Mouse (Mus musculus) gastrocnemius, adult 2 months (tissue): Measurements from ENCODE around the gene Polr1b. TPM values are rescaled to one million over a fixed set of nuclear protein-coding genes. Genes with fewer than 3 reads are reported as not detected.

Experiments
- DNase-seq: peaks from one replicate; pipeline ENCODE4 v3.0.0; 2022
- H3K27ac ChIP-seq: fragments of 200-600 bp; 2 replicates; pipeline ENCODE4 v1.8.1; 2022; ENCODE audit warnings: mild to moderate bottlenecking
- H3K4me3 ChIP-seq: fragments of 200-600 bp; 2 replicates; pipeline ENCODE4 v1.8.1; 2022; ENCODE audit warnings: mild to moderate bottlenecking, moderate library complexity
- CTCF ChIP-seq: fragments of 200-600 bp; IDR thresholded peaks from 2 replicates; pipeline ENCODE4 v1.8.1; 2022; ENCODE audit warnings: antibody characterized with exemption, mild to moderate bottlenecking, moderate library complexity
- intact Hi-C: fragments of 180-260 bp; cut with DNase I; formaldehyde crosslinking; loops from one replicate; pipeline ENCODE4 v1.15.1; 2025
- long read RNA-seq, 2 experiments: library from polyadenylated mRNA; stranded (forward); transcript quantifications; one replicate each; pipeline ENCODE4 v2.0.0; 2021
- total RNA-seq, 2 experiments: library from RNA; stranded (reverse); gene quantifications; 2 replicates each; pipeline ENCODE4 v1.2.3; 2021

Polr1b gene
- total RNA-seq, result 10 to 100 TPM; 11.6 to 13.2 TPM
- long read RNA-seq, experiment 1, transcript Polr1b-202 (15 exons, 3,998 nt), result major isoform, 16 of 21 reads
- long read RNA-seq, experiment 1, partial matches to known transcripts, result 4 of 21 reads
- long read RNA-seq, experiment 1, other reads (novel, unspliced or antisense), result 1 of 21 reads
- long read RNA-seq, experiment 2, transcript Polr1b-202 (15 exons, 3,998 nt), result major isoform, 26 of 30 reads
- long read RNA-seq, experiment 2, partial matches to known transcripts, result 0 of 30 reads
- long read RNA-seq, experiment 2, other reads (novel, unspliced or antisense), result 4 of 30 reads

DNA sequence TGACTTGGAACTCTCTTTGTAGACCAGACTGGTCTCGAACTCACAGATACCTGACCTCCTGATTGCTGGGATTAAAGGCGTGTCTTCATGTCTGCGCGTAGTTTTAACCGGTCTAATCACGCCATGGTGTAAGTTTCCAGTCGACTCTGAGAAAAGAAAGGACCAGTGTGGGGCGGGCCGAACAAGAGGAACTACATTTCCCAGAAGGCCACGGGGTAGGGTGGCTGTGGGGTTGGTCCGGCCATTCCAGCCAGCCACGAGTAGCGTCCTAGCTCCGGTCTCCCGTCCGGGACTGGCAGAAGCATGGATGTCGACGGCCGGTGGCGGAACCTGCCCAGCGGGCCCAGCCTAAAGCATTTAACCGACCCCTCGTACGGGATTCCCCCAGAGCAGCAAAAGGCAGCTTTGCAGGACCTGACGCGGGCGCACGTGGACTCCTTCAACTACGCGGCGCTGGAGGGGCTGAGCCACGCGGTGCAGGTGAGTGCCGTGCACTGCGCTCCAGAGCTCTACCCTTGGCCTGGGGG is at the start of gene Polr1b:
TSS of gene Polr1b (plus strand) at position 212 of the 527 bp plus-strand sequence.
- Histone ChIP-seq H3K27ac (peak within 1 kb of the TSS; percentile 91), H3K4me3 (peak within 1 kb of the TSS; percentile 91)
- TF ChIP-seq CTCF, result 0 out of 2 replicates have a peak, but pooled peaks have one; percentile 2
- peak; percentile 94 for DNase-seq
- intact Hi-C loops, result loop anchor here (2.0 to 10.0 kb wide), 2 partner anchors 28 to 1074 kb away; partner anchors contain the start of genes Chchd5 and Snrpb

DNA sequence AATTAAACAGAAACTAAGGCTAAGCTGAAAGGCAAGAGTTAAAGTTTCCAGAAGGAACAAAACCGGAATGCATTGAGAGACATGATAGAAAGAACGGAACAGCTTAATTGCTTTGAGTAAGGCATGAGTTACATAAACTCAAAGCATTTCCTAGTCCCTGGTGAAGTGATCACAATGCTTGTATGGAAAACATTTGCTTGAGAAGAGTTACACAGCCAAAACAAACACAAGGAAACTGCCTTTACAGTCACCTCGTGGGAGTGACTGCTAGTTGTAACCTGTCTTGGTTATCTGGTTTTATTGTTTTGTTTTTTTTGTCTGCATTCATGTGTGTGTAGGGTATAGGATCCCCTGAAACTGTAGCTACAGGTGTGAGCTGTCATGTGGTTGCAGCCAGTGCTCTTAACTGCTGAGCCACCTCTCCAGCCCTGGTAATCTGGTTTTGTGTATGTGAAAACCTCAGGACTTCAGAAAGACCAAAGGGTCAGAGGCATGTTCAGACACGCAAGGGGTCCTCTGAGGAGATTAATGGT is 48.3 kb upstream of the Polr1b start:
- no peak for DNase-seq
- no peak overlapping the region for H3K27ac ChIP-seq
- no peak overlapping the region for H3K4me3 ChIP-seq
- TF ChIP-seq CTCF, result no peak
- intact Hi-C loops, result no loop called here

DNA sequence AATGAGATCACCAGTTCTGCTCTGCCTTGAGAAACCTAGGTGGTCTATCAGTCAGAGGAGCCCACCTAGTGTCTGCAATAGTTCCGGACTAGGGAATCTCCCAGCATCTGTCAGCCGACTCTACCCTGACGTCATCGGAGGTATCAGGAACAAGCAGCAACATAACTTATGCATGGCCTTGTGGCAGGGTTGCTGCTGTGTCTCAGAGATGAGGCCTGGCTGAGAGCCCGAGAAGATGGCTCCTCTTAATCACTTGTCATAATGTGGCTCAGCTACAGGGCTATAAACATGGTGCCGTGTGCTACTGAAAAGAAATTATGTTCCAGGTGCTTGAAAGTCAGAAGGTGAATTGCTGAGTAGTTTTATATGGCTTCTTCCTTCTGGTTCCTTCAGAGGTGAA is 45.1 kb upstream of the Polr1b start:
- Histone ChIP-seq H3K4me3 (no peak overlapping the region), H3K27ac (no peak overlapping the region)
- DNase-seq, result no peak
- TF ChIP-seq CTCF, result no peak
- intact Hi-C loops, result no loop called here

DNA sequence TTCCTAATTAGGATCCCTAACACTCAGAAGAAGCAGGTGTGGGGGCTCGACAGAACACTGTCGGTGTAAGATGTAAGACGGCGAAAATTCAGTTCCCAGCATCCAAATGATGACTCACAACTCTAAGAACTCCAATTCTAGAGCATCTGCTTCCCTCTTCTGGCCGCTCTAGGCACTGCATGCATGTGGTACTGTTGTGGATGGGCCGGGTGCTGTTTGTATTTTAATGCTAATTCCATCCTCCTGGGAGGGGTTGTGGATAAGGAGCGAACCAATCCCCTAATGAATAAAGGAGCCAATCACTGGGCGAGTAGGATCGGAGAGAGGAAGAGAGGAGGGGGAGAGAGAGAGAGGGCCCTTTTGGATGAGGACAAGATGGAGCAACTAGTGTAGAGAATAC is 44.2 kb upstream of the Polr1b start:
- no peak for DNase-seq
- TF ChIP-seq CTCF, result peak; percentile 60
- H3K27ac ChIP-seq, result no peak overlapping the region
- H3K4me3 ChIP-seq, result no peak overlapping the region
- intact Hi-C loops, result no loop called here

DNA sequence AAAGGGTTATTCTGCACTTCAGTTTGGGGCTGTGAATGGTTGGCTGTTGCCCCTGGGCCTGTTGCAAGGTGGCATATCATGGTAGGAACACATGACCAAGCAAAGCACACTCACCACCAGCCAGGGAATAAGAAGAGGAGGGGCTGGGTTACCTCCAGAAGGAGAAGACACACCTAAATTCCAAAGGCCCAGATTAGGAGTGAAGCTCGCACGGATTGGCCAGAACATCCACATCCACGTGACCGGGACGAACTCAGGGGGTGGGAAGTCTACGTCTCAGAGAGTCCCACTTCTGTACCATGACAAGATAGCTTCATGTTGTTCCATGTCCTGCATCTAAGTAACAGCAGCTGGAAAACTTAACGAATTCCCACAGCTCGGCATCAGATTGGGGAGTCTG is 43.5 kb upstream of the Polr1b start:
- Histone ChIP-seq H3K27ac (no peak overlapping the region), H3K4me3 (no peak overlapping the region)
- TF ChIP-seq CTCF, result no peak
- no peak for DNase-seq
- intact Hi-C loops, result no loop called here

DNA sequence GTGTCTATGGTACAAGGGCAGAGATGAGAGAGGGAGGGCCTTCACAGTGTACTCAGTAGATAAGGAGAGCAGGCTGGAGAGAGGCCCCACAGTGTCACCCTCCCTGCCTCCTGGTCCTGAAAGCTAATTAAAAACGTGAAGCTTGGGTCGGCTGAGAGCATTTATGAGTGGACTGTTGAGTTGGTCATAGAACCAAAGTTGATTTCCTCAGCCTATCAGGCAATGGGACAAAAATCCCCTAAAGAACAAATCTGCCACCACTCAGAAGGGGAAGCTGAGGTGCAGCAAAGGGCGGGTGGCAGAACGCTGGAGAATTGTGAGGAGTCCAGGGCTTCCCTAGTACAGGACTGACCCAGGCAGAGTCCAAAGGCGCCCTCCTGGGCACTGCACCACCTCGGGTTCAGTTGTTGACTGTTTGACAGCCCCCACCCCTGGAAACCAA is 42.9 kb upstream of the Polr1b start:
- intact Hi-C loops, result no loop called here
- Histone ChIP-seq H3K4me3 (no peak overlapping the region), H3K27ac (no peak overlapping the region)
- TF ChIP-seq CTCF, result no peak
- DNase-seq, result no peak

DNA sequence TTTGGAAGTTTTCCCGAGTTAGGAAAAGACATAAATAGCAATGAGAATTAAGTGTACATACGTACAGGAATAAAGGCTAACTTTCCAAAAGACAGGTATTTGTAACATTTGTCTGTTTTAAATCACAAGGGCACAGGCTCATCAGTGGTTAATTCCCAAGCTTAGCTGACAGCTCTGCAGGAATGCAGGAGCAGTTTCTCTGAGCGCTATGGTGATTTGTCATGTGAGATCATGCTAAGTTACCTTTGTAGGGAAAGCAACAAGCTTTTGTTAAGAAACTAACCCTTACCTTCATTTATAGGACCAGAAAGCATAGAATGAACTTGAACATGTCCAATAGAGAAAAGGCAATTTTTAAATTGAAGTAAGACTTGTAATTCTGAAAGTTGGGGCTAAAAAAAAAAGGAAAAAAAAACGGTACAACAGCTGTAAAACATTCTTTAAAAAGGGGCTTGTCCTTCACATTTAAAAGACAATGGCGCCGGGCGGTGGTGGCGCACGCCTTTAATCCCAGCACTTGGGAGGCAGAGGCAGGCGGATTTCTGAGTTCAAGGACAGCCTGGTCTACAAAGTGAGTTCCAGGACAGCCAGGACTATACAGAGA is 39.2 kb upstream of the Polr1b start:
- Histone ChIP-seq H3K4me3 (no peak overlapping the region), H3K27ac (no peak overlapping the region)
- intact Hi-C loops, result no loop called here
- DNase-seq, result no peak
- no peak for TF ChIP-seq CTCF

DNA sequence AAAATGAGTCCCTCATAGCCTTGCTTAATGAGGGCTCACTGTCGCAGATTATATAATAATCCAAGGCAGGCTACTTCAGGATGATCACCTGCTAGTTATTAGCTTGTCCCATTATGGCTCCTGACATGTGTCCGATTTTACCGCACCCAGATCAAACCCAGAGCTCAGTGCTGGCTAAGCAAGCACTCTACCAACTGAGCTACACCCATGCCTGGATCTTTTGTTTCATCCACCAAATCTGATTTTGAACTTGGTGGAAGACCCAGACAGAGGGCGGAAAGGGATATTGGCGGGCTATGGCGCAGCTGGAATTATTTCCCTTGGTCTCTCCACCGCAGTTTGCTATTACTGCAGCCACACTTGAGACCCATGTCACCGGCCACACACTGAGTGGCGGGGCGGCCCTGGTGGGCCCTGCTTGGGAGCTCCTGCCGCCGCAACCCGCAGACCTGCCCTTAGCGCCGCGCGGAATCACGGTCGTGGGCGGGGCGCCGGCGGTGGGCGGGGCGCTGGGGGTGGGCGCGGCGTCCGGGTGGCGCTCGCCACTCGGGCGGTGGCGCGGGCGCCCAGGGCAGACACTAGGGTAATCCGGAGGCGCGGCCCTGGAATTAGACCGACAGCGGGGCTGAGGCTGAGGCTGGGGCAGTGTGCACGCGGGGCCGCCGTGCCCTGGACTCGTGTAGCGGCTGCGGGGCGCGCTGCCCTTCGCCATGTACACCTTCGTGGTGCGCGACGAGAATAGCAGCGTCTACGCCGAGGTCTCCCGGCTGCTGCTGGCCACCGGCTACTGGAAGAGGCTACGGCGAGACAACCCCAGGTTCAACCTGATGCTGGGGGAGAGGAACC is 35.1 kb upstream of the Polr1b start, which contains the start of gene Ttl:
TSS of gene Ttl (plus strand) at position 506 of the 846 bp plus-strand sequence.
- Histone ChIP-seq H3K27ac (peak within 1 kb of the TSS; percentile 91), H3K4me3 (peak within 1 kb of the TSS; percentile 90)
- 0 out of 2 replicates have a peak, but pooled peaks have one; percentile 9 for TF ChIP-seq CTCF
- intact Hi-C loops, result loop anchor here (5.0 kb wide), 1 partner anchor 118 kb away; no protein-coding TSS in a partner anchor
- peak; percentile 91 for DNase-seq

DNA sequence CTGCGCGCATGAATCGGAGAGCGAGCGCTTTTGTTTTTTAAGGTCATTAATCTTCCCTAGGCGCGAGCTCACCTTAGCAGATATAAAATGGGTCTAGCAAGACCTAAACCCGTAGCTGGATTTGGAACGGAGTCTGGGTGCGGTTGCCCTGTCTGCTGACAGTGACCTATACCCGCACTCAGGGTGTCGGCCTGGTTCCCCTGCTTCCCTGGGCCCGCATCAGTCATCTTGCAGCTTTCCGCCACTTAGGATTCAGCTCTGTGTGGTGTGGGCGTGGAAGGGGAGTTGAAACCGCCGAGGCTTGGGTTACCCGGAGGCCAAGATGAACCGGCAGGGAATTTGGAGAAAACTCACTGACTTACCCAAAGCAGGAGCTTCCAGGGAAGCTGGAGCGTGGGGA is 34.5 kb upstream of the Polr1b start:
- intact Hi-C loops, result loop anchor here (5.0 kb wide), 1 partner anchor 119 kb away; no protein-coding TSS in a partner anchor
- Histone ChIP-seq H3K4me3 (peak overlapping the region; percentile 90), H3K27ac (peak overlapping the region; percentile 91)
- no peak for TF ChIP-seq CTCF
- DNase-seq, result peak; percentile 56

DNA sequence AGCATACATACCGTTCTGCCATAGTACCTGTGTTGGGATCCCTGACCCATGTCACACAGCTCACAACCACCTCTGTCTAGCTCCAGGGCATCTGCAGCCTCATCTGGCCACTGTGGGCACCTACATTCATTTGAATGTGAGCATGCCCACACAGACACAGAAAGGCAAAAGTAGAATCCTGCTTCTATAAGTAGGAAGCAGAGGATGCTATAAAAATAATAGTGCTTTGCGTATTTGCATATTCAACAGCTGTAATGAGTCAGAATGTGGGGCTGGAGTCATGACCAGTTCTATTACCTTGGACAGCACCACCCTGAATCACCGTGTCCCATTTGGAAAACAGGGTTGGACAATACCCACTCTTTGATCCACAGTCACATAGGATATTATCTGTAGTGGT is 30.5 kb upstream of the Polr1b start:
- intact Hi-C loops, result no loop called here
- no peak for DNase-seq
- TF ChIP-seq CTCF, result no peak
- H3K4me3 ChIP-seq, result no peak overlapping the region
- no peak overlapping the region for H3K27ac ChIP-seq

DNA sequence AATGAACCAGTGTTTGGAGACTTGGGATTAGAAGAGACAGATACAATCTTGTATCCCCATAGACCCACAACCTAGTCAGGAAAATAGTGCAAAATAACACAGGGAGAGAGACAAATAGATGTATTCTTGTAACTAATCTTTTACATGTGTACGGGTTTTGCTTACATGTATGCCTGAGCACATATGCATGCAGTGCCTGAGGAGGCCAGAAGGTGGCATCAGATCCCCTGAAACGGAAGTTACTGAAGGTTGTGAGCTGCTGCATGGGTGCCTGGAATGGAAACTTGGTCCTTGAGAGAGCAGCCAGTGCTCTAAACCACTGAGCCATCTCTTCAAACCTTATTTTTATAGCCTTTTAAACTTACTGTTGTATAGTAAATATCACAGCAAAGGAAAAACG is 22.5 kb upstream of the Polr1b start:
- intact Hi-C loops, result no loop called here
- no peak for DNase-seq
- Histone ChIP-seq H3K27ac (no peak overlapping the region), H3K4me3 (no peak overlapping the region)
- TF ChIP-seq CTCF, result peak; percentile 51

DNA sequence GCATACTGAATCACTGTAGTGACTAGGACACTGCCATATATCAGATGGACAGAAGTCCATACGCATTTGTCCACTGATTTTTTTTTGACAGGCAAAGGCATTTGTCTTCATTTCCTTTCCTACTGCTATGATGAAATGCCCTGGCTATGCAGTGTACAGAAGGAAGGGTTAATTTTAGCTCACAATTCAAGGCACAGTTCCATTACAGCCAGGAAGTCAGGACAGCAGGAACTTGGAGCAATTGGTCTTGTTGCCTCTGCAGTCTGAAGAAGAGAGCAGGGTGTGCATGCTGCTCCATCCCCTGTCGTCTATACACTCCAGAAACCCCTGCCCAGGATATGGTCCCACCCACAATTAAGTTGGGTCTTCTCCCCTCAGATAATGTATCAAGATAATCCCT is 21.6 kb upstream of the Polr1b start:
- TF ChIP-seq CTCF, result no peak

More for the DNA sequence above, 21.6 kb upstream of the Polr1b start:
- intact Hi-C loops, result no loop called here
- no peak overlapping the region for H3K4me3 ChIP-seq
- no peak for DNase-seq
- H3K27ac ChIP-seq, result no peak overlapping the region
